Mouse (Mus musculus) lung, postnatal 0 days (tissue): ENCODE measurements around the gene Ppp1r32.

Experiments used
- CTCF ChIP-seq: IDR thresholded peaks from 2 replicates; pipeline ENCODE4 v1.5.1; 2016; ENCODE audit warnings: antibody characterized with exemption, mild to moderate bottlenecking
- EP300 ChIP-seq: IDR thresholded peaks from 2 replicates; pipeline ENCODE4 v1.6.1; 2016; ENCODE audit warnings: antibody characterized with exemption, mild to moderate bottlenecking, control low read depth

DNA sequence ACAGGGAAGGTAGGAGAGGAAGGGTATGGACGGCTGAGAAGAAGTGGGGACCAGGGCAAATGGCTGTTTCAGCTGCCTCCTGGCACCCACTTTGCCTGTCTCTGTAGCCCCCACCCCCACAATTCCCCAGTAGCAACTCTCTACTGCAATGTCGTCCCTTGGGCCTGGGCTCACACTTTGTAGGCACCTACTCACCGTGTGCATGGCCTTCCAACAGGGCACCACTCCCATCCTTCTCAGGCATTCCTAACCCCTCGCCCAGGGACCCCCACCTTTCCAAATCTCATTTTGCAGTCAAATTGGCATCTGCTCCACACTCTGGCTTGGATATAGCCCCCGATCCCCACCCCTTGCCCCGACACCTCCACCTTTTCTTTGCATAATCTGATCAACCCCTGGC is 33.5 kb downstream of the Ppp1r32 start:
- no peak for TF ChIP-seq EP300
- no peak for TF ChIP-seq CTCF
